Mouse (Mus musculus) bone marrow macrophage, adult 2 months (primary cell): Measurements from ENCODE around the gene Gm49373.

ENCODE experiments used
- CTCF ChIP-seq: IDR thresholded peaks from 2 replicates; pipeline ENCODE4 v1.5.1; 2012; ENCODE audit warnings: low read depth, mild to moderate bottlenecking, low read length, moderate library complexity
- POLR2A ChIP-seq: IDR thresholded peaks from 2 replicates; pipeline ENCODE4 v1.6.1; 2012; ENCODE audit warnings: mild to moderate bottlenecking, low read depth, low read length, borderline replicate concordance

- TF ChIP-seq CTCF: no peak
- TF ChIP-seq POLR2A: no peak
These were observed 27.7 kb downstream of the Gm49373 start for GRCm38 (mm10) chr9:21045235-21045634.
